Mouse (Mus musculus) liver, postnatal 0 days (tissue): ENCODE data around the gene Cnot2.
"Not testable (repeated sequence)": the region's sequence is repeated elsewhere in the genome, so short reads cannot be mapped to it uniquely, and the experiment has no call there.

Experiments used
- CTCF ChIP-seq: sonication (generic); IDR thresholded peaks from 2 replicates; pipeline ENCODE4 v1.5.1; 2016; ENCODE audit warnings: antibody characterized with exemption, low read depth
- EP300 ChIP-seq: IDR thresholded peaks from 2 replicates; pipeline ENCODE4 v1.6.1; 2016; ENCODE audit warnings: antibody characterized with exemption, low read depth, mild to moderate bottlenecking

DNA sequence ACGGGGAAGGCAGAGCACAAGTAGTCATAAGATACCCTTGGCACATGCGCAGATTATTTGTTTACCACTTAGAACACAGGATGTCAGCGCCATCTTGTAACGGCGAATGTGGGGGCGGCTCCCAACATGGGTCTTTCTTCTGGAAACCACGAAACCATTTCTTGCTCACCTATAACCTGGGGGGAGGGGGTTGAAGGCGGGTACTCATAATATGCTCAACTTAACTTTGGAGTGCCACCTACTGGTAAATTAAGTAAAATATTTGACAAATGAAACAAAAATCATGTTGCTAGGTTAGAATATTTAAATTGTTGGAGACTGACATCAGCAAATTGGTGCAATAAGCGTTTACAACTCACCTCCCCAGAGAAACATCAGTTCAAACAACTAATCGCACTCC, 31.9 kb upstream of the Cnot2 start:
- not testable (repeated sequence) for TF ChIP-seq CTCF, EP300
